Mouse (Mus musculus) heart, postnatal 0 days (tissue): ENCODE data around the gene Asic2. TPM values are rescaled to one million over a fixed set of nuclear protein-coding genes. Genes with fewer than 3 reads are reported as not detected.

Experiments
- ATAC-seq: fragments of 200-750 bp; cut with Nextera tagmentation; 2 replicates; pipeline ENCODE4 v1.8.0; 2017; ENCODE audit warnings: low read depth, moderate number of reproducible peaks, moderate library complexity; ENCODE audit not compliant: insufficient read depth
- DNase-seq: peaks from one replicate; pipeline ENCODE4 v3.0.0-alpha.2; 2016; ENCODE audit warnings: low spot score
- H3K27ac ChIP-seq: fragments of 300-500 bp; sonication (generic); 2 replicates; pipeline ENCODE4 v1.5.1; 2014; ENCODE audit warnings: low read depth, mild to moderate bottlenecking
- H3K27me3 ChIP-seq: fragments of 300-500 bp; sonication (generic); 2 replicates; pipeline ENCODE4 v1.6.1; 2014; ENCODE audit warnings: low read length, mixed read lengths; ENCODE audit not compliant: control insufficient read depth, insufficient read depth
- H3K36me3 ChIP-seq: fragments of 300-500 bp; sonication (generic); replicated peaks from 2 replicates; pipeline ENCODE4 v1.6.1; 2014; ENCODE audit warnings: low read length, mixed read lengths; ENCODE audit not compliant: control insufficient read depth, insufficient read depth
- H3K4me1 ChIP-seq: fragments of 300-500 bp; sonication (generic); 2 replicates; pipeline ENCODE4 v1.6.1; 2014; ENCODE audit warnings: antibody characterized with exemption; ENCODE audit not compliant: control insufficient read depth, insufficient read depth
- H3K4me2 ChIP-seq: fragments of 300-500 bp; sonication (generic); 2 replicates; pipeline ENCODE4 v1.6.1; 2014; ENCODE audit warnings: low read depth, mild to moderate bottlenecking, low read length, moderate library complexity
- H3K4me3 ChIP-seq: fragments of 300-500 bp; sonication (generic); 2 replicates; pipeline ENCODE4 v1.5.1; 2014; ENCODE audit warnings: low read depth, low read length
- H3K9ac ChIP-seq: fragments of 300-500 bp; sonication (generic); replicated peaks from 2 replicates; pipeline ENCODE4 v1.6.1; 2014; ENCODE audit warnings: low read depth, low read length, mixed read lengths
- H3K9me3 ChIP-seq: fragments of 300-500 bp; sonication (generic); replicated peaks from 2 replicates; pipeline ENCODE4 v1.6.1; 2016; ENCODE audit warnings: low read length; ENCODE audit not compliant: control insufficient read depth
- CTCF ChIP-seq: IDR thresholded peaks from 2 replicates; pipeline ENCODE4 v1.5.1; 2016; ENCODE audit warnings: antibody characterized with exemption, control low read depth, low read depth
- EP300 ChIP-seq: IDR thresholded peaks from 2 replicates; pipeline ENCODE4 v1.6.1; 2016; ENCODE audit warnings: antibody characterized with exemption, low read depth
- WGBS: fragments of 180-500 bp; shearing (Covaris S2); extraction: QIAGEN DNeasy Blood & Tissue Kit; methylation state at CpG from one replicate; pipeline ENCODE4 v1.1.7; 2014; 5-methylcytosine and 5-hydroxymethylcytosine counted together
- polyA plus RNA-seq: library from polyadenylated mRNA; unstranded; fragments of >200 nt; fragmentation: Nextera tagmentation; extraction: Ambion mirVana; gene quantifications from 2 replicates; pipeline ENCODE4 v1.2.1, GENCODE M21; 2015
- total RNA-seq: library from RNA; depleted of rRNA; stranded (reverse); fragments of >200 nt; gene quantifications from 2 replicates; pipeline ENCODE4 v1.2.3, GENCODE M21; 2014; ENCODE audit warnings: low replicate concordance

The Asic2 gene
- total and polyA plus RNA-seq, 2 experiments from 2014 or later, result not detected

DNA sequence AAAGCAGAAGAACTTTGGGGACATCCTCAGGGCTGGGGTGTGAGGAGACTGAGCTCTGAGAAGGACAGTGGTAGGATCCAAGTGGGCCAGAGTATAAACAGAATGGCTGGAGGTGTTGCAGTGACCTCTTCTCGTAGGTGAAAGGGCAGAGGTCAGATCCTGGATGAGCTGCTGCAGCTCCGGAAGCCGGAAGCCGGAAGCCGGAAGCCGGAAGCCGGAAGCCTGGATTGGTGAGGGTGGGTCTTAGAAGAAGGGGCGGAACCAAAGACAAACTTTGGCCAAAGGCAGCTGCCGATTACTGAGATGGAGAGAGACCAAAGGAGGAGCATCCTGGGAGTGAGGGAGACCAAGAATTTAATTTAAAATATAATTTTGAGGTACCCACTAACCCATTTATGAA, 381.1 kb downstream of the Asic2 start:
- 69% methylated on average over 9 of the region's 9 CpGs for WGBS
- Histone ChIP-seq H3K9me3 (no peaks in the 10 kb centered on the region), H3K4me3 (no peak overlapping the region), H3K36me3 (no peaks in the 10 kb centered on the region), H3K27ac (no peak overlapping the region), H3K27me3 (no peaks in the 10 kb centered on the region), H3K4me2 (no peak overlapping the region), H3K9ac (no peak overlapping the region), H3K4me1 (no peaks in the 10 kb centered on the region)
- no peak for DNase-seq
- TF ChIP-seq EP300 (no peak), CTCF (no peak)
- no peak for ATAC-seq

DNA sequence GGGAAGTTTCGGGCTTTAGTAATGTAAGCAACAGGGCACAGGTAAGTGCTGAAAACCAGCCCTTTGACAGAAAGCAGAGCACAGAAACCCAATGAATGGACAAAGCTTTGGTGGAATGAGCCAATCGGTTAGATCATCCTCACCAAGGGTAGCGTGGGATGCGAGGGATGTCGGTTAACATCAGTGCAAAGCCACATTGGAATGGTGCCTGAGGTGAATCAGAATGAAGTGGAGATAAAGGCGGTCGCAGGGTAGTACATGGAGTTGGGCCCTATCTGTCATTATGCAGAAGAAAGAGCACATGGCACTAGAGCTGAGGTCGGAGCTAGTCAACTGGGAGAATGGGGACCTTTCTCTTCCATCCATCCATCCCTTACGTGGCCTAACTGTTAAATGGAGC, 383.8 kb downstream of the Asic2 start:
- no peak overlapping the region for H3K4me2 ChIP-seq
- H3K9me3 ChIP-seq, result no peaks in the 10 kb centered on the region
- TF ChIP-seq CTCF (no peak), EP300 (no peak)
- H3K27ac ChIP-seq, result no peak overlapping the region
- no peaks in the 10 kb centered on the region for H3K27me3 ChIP-seq
- 82% methylated on average over 9 of the region's 9 CpGs for WGBS
- H3K4me3 ChIP-seq, result no peak overlapping the region
- H3K36me3 ChIP-seq, result no peaks in the 10 kb centered on the region
- no peak for DNase-seq
- no peak for ATAC-seq
- H3K4me1 ChIP-seq, result no peaks in the 10 kb centered on the region
- no peak overlapping the region for H3K9ac ChIP-seq

DNA sequence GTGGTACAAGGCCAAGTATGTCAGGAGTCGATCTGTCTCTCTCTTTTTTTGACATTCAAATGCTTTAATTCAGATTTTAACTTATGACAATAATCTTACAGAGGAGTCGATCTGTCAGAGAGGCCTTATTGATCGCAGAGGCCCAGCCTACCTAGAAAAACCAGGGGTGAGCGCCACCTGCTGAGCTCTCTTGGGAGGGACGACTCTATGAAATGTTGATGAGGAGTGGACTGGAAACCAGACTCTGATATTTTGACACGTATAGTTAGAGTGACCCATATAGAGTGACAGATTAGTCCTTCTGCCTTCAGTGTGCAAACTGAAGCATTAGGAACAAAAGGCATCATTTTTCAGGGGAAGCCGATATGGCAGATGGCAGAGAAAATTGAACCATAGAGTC, 385.1 kb downstream of the Asic2 start:
- H3K27me3 ChIP-seq, result no peaks in the 10 kb centered on the region
- 59% methylated on average over 7 of the region's 7 CpGs for WGBS
- no peaks in the 10 kb centered on the region for H3K4me1 ChIP-seq
- H3K4me2 ChIP-seq, result no peak overlapping the region
- H3K4me3 ChIP-seq, result no peak overlapping the region
- no peak for DNase-seq
- no peak for ATAC-seq
- H3K9ac ChIP-seq, result no peak overlapping the region
- TF ChIP-seq EP300, result no peak
- TF ChIP-seq CTCF, result no peak
- H3K9me3 ChIP-seq, result no peaks in the 10 kb centered on the region
- no peaks in the 10 kb centered on the region for H3K36me3 ChIP-seq
- H3K27ac ChIP-seq, result no peak overlapping the region

DNA sequence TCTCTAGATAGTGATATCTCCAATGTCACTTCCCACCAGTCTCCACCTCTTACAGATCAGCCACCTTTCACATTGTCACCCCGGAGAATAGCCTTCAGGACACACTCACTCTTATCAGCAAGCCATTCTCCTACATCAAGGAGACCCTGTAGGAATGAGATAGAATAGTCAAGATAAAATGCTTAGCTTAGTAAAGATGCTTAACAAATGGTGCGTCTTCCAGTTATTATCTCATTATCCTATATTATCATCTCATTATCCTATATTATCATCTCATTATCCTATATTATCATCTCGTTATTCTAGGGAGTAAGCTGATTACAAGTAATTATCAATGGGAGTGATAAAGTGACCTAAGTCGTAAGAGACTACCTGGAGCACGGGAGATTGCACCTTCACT, 386.1 kb downstream of the Asic2 start:
- H3K4me1 ChIP-seq, result no peaks in the 10 kb centered on the region
- TF ChIP-seq EP300 (no peak), CTCF (no peak)
- ATAC-seq (no peak), DNase-seq (no peak)
- WGBS, result 26% methylated on average over 5 of the region's 5 CpGs
- H3K9ac ChIP-seq, result no peak overlapping the region
- H3K36me3 ChIP-seq, result no peaks in the 10 kb centered on the region
- H3K27ac ChIP-seq, result no peak overlapping the region
- H3K27me3 ChIP-seq, result no peaks in the 10 kb centered on the region
- no peak overlapping the region for H3K4me2 ChIP-seq
- no peak overlapping the region for H3K4me3 ChIP-seq
- H3K9me3 ChIP-seq, result no peaks in the 10 kb centered on the region

DNA sequence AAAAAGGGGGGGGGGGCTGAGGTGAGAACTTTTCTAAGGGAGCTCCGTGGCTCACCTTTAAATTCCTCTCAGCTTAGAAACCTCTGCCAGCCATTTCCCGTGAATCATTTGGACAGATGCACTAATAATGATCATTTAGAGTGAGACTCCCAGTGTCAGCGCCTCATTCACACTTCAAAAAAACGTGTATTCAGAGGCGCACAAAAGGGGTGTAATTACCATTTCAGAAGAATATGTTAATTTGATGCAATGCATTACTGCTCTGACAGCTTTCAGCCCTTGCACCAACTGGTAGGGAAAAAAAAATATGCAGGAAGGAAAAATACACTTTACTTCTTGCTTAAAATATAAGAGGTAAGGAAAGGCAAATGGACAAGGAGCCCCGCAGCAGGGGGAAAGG, 388.5 kb downstream of the Asic2 start:
- no peaks in the 10 kb centered on the region for H3K36me3 ChIP-seq
- H3K4me3 ChIP-seq, result no peak overlapping the region
- no peaks in the 10 kb centered on the region for H3K27me3 ChIP-seq
- TF ChIP-seq EP300 (no peak), CTCF (no peak)
- H3K27ac ChIP-seq, result no peak overlapping the region
- 41% methylated on average over 6 of the region's 6 CpGs for WGBS
- H3K4me1 ChIP-seq, result no peaks in the 10 kb centered on the region
- no peak overlapping the region for H3K9ac ChIP-seq
- H3K9me3 ChIP-seq, result no peaks in the 10 kb centered on the region
- no peak for DNase-seq
- ATAC-seq, result no peak
- H3K4me2 ChIP-seq, result no peak overlapping the region

DNA sequence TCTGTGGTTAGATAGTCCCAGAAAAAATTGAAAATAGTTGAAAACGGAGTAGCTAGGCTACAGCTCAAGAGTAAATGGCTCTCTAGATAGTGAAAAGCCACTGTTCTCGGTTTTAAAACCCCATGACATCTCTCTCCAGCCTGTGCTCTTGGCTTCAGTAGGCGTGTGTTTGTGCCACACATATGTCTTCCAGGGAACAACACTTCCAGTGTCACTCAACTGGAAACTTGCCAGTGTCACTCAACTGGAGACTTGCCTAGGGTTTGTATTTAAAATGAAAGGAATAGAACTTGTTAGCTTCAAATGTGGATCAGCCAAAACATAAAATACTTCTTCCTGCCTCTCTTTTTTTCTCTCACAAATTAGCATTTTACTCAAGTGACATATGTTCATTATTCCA, 397.9 kb downstream of the Asic2 start:
- TF ChIP-seq EP300, result no peak
- TF ChIP-seq CTCF, result no peak
- DNase-seq, result no peak
- Histone ChIP-seq H3K4me2 (no peak overlapping the region), H3K9ac (no peak overlapping the region), H3K4me1 (no peaks in the 10 kb centered on the region), H3K9me3 (no peaks in the 10 kb centered on the region), H3K27ac (no peak overlapping the region), H3K4me3 (no peak overlapping the region), H3K27me3 (no peaks in the 10 kb centered on the region), H3K36me3 (no peaks in the 10 kb centered on the region)
- WGBS, result 46% methylated on average over 3 of the region's 3 CpGs
- ATAC-seq, result no peak
